Mouse (Mus musculus) mesoderm, embryonic 11.5 days (tissue): Measurements from ENCODE around the gene Lbx2.

Source experiments
- DNase-seq: peaks from one replicate; pipeline ENCODE4 v3.0.0-alpha.2; 2012; ENCODE audit warnings: low read depth, low spot score

Lbx2 gene

DNA sequence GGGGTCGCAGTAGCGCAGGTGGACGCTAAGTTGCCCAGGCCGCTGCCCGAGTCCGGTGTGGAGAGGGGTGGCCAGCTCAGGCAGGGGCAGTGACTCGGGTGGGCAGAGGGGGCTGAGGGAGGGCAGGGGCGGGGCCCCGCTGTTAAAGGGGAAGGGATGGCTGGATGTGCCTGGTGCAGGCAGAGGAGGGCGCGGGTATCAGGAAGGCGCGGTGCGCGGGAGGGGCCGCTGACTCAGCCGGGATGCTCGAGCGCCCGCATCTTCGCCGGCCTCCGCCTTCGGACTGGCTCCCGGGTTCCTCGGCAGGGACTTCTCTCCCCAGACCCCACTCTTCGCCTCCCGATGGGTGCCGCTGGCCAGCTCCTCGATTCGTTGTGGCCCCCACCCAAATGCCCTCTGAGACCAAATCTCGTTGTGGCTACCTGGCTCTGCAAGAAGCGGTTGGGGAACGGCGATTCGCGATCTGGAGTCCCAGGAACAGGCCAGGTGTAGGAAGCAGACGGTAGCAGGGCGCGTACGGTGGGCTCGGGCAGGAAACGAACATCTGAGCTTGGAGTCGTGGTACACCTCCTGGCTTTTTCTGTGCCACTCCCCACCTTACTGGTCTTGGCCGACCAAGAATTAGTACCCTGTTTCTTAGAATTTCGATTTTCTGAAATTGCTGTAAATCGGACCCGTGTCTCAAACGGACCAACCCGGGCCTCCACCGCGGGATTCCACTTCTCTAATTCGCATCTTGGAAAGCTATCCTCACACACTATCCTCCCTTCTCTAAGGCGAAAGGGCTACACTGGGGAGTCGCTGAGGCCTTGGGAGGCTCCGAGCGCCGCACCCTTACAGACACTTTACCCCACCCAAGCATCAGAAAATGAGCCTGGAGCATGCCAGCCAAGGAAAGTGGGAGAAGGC lies 15.6 kb upstream of the Lbx2 start:
- no peak for DNase-seq

DNA sequence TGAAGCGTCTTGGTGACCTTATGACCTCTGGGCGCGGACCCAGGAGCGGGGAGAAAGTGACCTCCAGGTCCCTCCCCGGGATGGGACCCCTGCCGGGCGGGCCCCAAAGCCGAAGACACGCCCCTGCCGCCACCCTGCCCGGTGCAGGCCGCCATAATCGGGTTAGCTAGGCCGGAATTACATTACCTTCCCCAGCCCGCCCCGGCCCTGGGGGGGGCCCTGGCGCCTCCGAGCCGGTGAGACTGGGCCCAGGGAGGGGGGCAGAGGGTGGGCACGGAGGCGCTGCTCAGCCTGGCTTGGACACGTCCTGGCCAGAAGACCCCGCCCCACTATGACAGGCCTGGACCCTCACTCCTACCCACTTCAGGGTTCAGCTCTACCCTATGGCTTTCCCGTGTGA lies 14.9 kb upstream of the Lbx2 start:
- no peak for DNase-seq

DNA sequence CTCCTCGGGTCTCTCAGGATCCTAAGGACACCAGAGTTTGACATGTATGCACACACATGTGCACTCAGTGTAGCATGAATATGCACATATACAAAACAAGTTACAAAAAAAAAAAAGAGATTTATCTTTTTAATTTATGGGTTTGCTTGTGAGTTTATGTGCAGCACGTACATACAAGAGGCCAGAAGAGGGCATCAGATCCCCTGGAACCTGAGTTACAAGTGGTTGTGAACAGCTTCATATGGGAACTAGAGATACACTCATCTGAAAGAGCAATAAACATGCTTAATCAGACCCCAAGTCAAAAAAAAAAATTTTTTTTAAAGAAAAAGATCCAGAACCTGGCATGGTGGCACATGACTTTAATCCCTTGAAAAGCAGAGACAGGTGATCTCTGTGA lies 11.2 kb upstream of the Lbx2 start:
- DNase-seq, result no peak

DNA sequence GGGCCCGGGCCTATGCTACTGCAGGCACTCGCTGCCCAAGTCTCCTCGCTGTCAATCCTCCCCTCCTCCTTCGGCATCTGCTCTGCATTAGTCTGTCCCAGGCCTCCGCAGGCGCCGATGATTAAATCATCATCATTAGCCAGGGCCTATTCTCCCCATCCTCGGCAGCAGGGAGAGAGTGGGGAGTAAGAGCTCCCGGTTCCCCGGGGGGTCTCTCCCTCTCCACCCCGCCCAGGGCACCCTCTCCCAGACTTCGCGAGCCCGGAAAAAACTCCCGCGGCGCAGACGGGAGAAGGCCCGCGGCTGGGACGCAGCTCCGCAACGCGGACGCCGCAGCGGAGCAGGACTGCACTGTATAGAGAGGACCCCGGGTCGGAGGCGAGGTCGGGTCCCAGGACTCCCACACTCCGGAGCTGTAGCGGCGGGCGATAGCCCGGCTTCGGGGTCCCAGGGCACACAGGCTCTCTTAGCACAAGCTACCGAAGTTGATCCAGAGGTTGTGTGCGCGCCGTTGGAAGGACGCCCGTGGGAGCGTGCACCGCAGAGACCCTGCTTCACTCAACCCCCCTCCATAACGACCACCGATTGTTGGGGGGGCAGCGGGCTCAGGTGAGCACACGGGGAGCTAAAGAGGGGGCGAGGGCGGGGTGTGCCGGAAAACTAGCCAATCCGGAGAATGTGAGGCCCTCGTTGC lies 8.4 kb upstream of the Lbx2 start, which contains the start of gene Pcgf1:
Pcgf1 (plus strand) TSS at position 240 of the 694 bp plus-strand sequence.
- DNase-seq, result no peak

DNA sequence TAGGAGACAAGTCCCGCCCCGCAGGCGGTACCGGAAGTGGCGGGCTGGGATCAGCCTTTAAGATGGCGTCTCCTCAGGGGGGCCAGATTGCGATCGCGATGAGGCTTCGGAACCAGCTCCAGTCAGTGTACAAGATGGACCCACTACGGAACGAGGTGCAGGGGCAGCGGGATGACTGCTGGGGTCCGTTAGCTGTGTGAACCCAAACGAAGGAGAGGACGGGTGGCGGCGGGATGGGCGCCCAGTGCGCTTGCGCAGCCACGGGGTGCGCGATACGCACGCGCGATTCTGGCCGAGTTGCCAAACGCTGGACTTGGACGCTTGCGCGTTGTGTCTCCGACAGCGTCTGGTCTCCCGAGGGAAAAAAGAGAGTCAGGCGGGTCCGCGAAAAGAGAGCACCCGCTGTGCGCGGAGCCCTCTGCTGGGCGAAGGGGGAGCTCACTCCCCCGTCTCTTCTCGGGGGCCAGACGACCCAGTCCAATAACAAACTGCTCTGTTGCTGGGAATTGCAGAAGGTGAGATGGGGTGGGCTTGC lies 7.8 kb upstream of the Lbx2 start:
- peak; percentile 98 for DNase-seq

DNA sequence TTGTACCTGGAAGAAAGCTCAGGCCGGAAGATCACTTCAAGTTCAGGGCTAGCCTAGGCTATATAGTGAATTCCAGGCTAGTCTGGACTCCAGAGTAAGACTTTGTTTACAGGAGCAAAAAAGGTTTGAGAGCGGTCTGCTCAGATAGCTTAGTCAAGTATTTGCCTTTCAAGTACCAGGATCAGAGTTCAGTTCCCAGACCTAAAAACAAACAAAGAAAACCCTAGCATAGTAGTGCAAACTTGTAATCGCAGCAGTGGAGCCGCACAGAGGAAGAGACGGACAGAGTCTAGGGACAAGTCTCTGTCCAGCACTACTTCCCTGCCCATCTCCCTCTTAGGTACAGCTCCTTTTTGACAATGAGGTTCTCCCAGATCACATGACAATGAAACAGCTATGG lies 6.0 kb upstream of the Lbx2 start:
- no peak for DNase-seq

DNA sequence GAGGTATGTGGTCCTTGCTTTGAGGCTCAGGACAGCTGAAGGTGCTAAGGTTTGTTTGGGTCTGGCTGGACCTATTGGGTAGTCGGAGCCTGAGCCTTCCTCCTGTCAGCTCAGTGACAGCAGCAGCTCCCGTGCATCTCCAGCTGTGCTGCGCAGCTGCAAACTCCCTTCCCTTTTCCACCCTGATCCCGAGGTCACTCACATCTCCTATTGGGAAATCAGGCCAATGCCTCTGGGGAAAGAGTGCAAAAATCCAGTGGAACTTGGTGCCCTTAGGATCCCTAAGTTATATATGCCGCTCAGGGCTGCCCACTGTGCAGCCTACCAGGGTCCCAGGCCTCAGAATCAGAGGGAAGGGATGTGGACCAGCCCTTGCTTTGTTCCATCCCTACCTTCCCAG lies 2.7 kb upstream of the Lbx2 start:
- no peak for DNase-seq

DNA sequence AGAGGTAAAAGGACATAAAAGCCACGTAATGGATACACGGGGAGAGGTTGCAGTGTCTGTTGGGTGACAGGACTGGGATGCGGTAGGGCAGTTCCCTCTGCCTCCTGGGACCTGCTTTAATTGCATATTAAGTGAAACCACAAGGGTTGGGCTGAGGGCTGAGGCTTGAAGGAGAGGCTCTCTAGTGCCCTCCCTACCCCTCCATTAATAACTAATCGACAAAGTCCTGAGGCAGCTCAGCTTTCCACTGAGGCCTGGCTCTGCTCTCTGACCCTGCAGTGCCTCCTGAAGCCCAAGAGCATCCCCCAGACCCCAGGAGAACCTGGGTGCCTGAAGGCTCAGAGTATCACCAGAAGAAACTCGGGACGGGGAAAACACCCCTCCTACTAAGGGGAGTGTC lies 1.7 kb upstream of the Lbx2 start:
- no peak for DNase-seq

DNA sequence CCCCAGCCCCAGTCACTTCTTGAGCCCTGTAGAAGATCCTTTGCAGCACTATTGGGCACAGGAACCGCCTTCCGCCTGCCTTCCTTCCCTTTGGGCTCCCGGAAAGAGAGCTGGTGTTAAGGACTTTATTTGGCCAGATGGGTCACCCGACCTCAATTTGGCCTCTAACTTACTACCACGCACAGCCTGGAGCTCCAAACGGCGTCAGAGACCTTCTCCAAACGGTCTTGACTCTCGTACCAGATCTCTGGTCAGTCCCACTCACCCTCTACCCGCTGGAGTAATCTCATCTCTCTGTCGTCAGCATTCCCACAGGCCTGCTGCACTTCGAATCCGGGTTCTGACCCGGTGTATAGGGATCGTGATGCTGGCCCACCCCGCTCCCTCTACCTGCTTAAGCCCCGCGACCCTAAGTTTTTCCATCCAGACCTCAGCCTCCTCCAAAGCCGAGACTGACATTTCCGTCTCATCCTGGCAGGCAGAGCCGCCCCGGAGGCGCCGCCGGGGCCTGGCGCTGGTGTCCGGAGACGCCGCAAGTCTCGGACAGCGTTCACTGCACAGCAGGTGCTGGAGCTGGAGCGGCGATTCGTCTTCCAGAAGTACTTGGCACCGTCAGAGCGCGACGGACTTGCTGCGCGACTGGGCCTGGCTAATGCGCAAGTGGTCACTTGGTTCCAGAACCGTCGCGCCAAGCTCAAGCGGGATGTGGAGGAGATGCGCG lies 1.2 kb downstream of the Lbx2 start:
- DNase-seq, result no peak

DNA sequence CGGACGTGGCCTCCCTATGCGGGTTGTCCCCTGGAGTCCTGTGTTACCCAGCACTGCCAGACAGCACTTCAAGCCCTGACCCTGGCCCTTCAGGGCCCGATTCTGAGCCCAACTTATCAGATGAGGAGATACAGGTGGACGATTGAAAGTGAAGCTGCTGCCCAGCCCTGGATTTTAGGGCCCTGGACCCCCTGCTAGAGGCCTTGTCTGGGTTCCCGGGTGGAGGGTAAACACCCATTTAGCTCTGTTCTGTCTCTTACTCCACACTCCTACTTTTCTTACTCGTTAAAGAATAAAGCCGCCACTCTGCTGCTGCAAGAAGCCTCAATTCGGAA lies 1.7 kb downstream of the Lbx2 start:
- no peak for DNase-seq

DNA sequence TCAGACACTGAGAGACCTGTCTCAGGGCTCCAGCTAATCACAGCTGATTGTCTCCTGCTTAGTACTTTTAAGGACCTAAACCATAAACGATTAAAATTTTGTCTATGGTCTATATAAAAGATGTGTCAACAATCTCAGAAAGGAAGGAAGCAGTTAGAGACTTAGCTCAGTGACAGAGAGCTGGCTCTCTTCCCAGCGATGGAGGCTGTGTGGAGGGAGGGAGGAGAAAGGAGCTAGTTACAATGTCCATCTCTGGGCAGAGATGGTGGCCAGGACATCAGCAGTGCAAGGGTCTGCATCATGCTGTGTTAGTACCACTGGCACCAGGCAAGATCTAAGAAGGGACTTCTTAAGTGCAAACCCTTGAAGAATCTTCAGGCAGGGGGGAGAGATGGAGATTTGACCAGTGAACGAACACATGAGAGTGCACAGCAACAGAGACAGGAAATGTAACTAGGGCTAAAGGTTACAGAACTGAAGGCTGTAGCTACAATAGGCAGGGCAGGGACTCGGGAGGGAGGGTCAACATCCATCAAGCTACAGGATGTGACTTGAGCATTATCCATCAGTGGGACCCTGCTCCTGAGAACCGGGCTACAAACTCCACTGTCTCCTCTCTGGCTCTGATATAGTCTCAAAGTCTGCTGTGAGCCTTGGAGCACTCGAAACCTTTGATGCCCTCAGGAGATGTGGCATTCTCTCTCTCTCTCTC lies 6.4 kb downstream of the Lbx2 start:
- DNase-seq, result no peak

DNA sequence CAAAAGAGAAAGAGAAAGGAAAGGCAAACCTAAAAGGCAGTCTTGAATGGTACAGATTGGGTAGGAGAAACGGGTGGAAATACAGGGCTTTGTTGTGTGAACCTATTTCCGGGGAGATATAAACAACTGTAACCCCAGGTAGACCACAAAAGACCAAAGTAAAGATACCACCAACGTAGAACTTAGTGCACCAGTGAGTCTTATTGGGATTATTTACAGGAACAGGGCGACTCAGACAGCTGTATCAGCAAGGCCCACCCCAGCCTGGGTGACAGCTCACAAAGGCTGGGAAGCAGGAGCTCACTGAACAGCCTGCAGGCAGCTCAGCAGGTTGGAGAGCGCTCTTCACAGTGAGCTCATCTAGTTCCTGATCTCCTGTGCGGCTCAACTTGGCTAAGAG lies 9.8 kb downstream of the Lbx2 start:
- DNase-seq, result no peak

DNA sequence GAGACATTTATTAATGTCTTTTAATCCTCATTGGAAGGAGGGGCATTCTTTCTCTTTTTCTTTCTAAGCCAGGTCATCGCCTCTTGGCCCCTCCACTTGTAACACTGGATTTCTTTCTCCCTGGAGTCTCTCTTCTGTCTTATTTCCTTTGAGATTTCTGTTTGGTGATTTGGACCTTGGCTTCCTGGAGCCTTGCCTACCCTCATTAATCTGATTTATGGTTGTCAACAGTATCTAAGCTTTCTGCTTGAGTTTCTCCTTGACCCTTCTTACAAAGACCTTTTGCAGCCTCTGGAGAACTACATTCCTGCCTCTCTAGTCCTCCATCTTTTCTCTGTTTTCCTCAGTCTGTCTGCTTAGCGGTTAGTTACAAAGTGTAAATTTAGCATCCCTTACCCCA lies 12.2 kb downstream of the Lbx2 start:
- no peak for DNase-seq

DNA sequence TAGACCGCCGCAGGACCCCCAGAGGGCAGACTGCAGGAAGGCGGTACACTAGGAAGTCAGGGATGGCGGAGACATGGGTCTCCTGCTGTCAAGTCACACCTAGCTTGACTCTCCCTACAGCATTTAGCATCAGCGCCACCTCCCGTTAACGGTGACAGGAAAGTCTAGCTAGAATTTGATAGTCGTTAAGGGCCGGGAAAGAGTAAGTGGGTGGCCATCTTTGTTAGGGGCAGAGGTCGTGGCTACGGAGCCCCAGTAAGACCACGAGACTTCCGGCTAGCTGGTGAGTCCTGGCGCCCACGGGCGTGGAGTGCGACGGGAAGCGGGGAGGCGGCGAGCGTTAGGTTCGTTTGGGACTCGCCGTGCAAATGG lies 15.1 kb downstream of the Lbx2 start, which contains the start of the genes Ccdc142 and Gm42688:
Ccdc142 (plus strand) TSS at position 286 of the 372 bp plus-strand sequence.
Gm42688 (plus strand) TSS at position 302 of the 372 bp plus-strand sequence.
- DNase-seq, result peak; percentile 73

DNA sequence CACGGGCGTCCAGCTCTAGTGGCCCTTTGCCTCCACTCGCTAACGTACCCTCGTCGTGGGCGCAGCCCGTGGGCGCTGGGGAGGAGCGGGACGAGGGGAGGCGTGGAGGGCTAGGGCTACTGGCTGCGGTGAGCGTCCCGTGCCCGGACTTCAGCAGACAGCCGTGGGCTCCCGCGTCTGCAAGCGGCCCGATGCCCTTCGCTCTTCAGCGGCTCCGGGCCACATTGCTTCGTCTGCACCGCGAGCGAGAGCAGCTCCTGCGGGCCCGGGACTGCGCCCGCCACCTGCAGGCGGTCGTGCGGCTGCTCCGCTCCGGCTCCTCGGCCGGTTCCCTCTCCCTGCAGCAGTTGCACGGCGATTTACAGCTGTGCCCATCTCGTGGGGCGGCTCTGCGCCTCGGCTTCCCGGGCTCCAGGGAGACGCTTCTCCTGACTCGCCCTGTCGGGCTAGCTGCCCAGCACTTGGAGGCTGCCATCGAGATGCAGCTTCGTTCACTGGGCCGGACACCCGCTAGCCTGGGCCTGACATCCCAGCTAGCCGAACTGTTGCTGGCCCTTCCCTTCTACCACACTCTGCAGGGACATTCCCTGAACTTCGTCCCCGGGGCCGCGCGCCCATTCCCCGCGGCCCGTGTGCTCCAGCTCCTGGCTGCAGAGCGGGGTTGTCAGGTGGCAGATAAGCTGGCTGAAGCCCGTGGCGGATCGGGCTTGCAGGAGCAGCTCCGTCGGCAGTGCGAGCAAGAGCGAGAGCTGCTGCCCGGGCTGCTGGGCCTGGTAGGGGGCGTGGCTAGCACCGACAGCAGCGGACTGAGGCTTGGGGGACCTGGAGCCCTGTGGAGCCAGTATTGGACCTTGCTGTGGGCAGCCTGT lies 15.8 kb downstream of the Lbx2 start:
- peak; percentile 72 for DNase-seq

DNA sequence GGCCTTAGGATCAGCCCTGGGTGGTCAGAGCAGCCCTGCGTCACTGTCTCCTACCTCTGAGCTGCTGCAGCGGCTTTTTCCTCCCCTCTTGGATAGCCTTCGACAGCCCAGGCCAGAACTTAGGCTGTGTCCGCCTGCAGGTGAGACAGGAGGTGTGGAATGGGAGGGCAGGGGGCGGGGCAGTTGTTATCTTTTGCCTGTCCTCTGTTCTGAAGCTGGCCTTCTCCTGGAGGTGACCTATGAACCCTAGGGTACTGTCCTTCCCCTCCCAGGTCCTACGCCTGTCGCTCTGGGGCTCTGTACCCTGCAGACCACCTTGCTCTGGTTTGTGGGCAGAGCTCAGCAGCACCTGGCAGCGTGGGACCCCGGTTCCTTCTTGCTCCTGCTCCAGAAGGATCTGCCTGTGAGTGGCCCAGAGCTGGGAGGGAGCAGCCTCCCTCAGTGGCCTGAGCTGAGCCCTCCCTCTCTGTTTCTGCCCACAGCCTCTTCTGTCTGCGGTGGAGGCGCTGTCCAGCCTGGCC lies 17.0 kb downstream of the Lbx2 start:
- DNase-seq, result no peak

DNA sequence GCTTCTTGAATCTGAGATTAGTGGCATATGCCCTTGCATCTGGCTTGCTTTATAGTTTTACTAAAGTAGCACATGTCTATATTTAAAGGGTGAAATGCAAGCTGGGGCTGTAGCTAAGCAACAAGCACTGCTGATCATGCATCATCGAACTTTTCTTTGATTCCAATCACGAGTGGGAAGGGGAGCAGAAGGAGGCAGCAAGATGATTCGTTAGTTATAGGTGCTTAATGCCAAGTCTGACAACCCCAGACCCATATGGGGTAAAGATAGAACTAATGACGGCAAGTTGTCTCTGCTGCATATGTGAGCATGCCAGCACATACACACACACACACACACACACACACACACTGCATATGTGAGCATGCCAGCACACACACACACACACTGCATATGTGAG lies 18.0 kb downstream of the Lbx2 start:
- no peak for DNase-seq

DNA sequence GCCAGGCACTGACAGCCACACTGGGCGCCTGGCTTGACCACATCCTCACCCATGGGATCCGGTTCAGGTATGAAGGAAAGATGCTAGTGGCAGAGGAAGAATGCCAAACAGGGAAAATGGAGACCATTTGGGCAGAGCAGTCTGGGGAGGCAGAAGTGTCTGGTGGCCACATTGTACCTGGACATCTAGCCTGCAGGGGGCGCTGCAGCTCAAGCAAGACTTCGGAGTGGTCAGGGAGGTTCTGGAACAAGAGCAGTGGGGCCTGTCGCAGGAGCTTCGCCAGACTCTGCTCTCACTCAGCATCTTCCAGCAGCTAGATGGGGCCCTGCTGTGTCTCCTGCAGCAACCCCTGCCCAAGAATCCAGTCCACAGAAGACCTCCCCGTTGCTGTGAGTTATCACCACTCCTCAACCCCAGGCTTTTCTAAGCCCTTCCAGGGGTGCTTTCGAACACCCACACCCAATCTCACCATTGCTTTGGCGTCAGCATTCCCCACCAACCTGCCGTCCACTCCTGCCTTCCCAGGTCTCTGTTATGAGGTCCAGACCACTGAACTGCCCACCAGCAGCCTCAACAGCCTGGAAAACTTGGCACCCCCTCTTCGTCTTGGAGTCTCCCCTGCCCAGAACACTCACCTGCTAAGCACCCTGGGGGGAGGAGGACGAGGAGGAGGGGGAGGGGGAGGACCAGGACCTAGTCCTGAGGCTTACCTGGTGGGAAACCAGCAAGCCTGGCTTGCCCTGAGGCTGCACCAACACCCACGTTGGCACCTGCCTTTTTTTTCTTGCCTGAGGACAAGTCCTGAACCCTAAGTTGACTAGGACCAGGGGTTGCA lies 21.6 kb downstream of the Lbx2 start:
- peak; percentile 86 for DNase-seq
